Mouse (Mus musculus) ES-Bruce4 (cell line): ENCODE data around the gene Scamp2. TPM values are rescaled to one million over a fixed set of nuclear protein-coding genes. Genes with fewer than 3 reads are reported as not detected.

Experiments used
- H3K27ac ChIP-seq: 2 replicates; pipeline ENCODE4 v1.5.1; 2012; ENCODE audit warnings: low read length, inconsistent platforms; ENCODE audit not compliant: insufficient read depth
- H3K27me3 ChIP-seq: 2 replicates; pipeline ENCODE4 v1.6.1; 2012; ENCODE audit warnings: mild to moderate bottlenecking, low read length, inconsistent platforms; ENCODE audit not compliant: control insufficient read depth, poor library complexity, insufficient read depth, severe bottlenecking
- H3K36me3 ChIP-seq: 2 replicates; pipeline ENCODE4 v1.6.1; 2012; ENCODE audit warnings: inconsistent platforms, mild to moderate bottlenecking, low read length, moderate library complexity; ENCODE audit not compliant: control insufficient read depth, poor library complexity, insufficient read depth, severe bottlenecking
- H3K4me1 ChIP-seq: one replicate; pipeline ENCODE4 v1.8.1; 2011; ENCODE audit warnings: low read length; ENCODE audit not compliant: control insufficient read depth, insufficient read depth
- H3K4me3 ChIP-seq: 2 replicates; pipeline ENCODE4 v1.5.1; 2011; ENCODE audit warnings: low read depth, mild to moderate bottlenecking, low read length
- H3K9ac ChIP-seq: 2 replicates; pipeline ENCODE4 v1.6.1; 2012; ENCODE audit warnings: low read depth, mild to moderate bottlenecking, inconsistent platforms; ENCODE audit not compliant: poor library complexity, severe bottlenecking
- H3K9me3 ChIP-seq: replicated peaks from 2 replicates; pipeline ENCODE4 v1.6.1; 2012; ENCODE audit warnings: mild to moderate bottlenecking, low read length, inconsistent platforms; ENCODE audit not compliant: control insufficient read depth, poor library complexity, insufficient read depth, severe bottlenecking
- CTCF ChIP-seq: IDR thresholded peaks from one replicate; pipeline ENCODE4 v1.8.1; 2011; ENCODE audit warnings: low read depth, low read length
- EP300 ChIP-seq: IDR thresholded peaks from 2 replicates; pipeline ENCODE4 v1.6.1; 2011; ENCODE audit warnings: low read depth, low read length; ENCODE audit not compliant: insufficient read depth
- POLR2A ChIP-seq: IDR thresholded peaks from one replicate; pipeline ENCODE4 v1.8.1; 2011; ENCODE audit warnings: low read length; ENCODE audit not compliant: insufficient read depth
- polyA plus RNA-seq: library from polyadenylated mRNA; stranded (reverse); fragments of >200 nt; gene quantifications from 2 replicates; pipeline ENCODE4 v1.2.4, GENCODE M21; 2011; ENCODE audit warnings: low read depth; ENCODE audit not compliant: missing spikeins, insufficient read depth, insufficient read length

Gene Scamp2
- 26.6 and 31.0 TPM in 2 replicates for polyA plus RNA-seq

DNA sequence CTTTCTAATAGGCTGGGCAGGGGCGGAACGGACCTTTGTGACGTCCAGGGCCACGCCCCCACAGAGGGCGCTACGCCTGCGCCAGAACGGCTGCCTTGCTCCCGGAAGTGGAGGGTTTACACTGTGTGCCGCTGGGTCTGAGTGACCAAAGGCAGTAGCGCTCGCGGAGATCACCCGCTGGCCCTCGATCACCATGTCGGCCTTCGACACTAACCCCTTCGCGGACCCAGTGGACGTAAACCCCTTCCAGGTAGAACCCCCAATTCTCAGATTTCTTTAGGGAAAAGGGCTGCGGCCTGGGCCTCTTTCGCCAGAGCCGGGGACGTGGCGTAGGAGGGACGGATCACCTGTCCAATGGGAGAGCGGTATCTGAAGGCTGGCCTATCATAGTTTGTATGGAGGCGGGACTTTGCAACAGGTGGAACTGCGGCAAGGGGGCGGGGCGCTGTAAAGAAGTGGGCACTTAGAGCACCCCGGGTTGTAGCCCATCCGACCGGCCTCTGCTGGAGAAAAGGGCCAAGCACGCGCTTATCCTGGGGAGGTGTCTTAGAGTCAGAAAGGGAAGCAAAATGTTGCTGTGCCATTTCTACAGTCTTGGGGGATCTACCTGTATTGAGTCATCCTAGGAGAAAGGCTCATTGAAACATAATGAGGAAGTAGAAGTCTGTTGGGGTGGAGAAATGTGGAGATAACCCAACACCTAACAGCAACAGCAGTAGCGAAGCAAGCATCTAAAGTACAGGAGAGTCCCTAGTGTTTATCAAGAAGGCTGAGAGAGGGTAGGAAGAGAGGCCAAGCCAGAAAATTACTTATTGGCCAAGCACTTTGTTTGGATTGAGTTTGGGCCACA is at the start of gene Scamp2:
Gene Scamp2, plus strand, starts transcription at position 83 of the 850 bp plus-strand sequence.
- H3K27ac ChIP-seq: no peak within 1 kb of the TSS
- TF ChIP-seq POLR2A (peak; percentile 64), CTCF (no peak), EP300 (0 out of 2 replicates have a peak, but pooled peaks have one; percentile 43)
- H3K27me3 ChIP-seq: no peaks in the 10 kb centered on the region
- peak within 1 kb of the TSS; percentile 46 for H3K9ac ChIP-seq
- H3K36me3 ChIP-seq: no peaks in the 10 kb centered on the region
- H3K4me3 ChIP-seq: peak within 1 kb of the TSS; percentile 86
- H3K9me3 ChIP-seq: no peaks in the 10 kb centered on the region
- H3K4me1 ChIP-seq: no peaks in the 10 kb centered on the region

DNA sequence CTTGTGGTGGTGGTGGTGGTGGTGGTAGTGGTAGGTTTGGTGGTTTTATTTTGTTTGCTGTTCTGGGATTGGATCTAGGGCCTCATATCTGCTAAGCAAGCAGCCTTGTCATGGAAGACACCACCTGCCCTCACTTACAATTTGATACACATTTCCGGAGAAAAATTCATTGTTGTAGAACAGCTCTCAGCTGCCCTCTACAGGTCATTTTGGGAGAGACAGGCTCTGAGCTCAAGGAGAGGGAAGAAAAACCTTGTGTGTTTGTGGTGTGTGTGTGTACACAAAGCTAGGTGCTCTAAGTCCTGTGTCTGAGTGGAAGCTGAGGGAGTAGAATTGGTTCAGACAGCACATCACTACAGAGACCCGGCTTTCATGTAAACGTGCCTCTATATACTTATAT is 43.6 kb upstream of the Scamp2 start:
- Histone ChIP-seq H3K4me1 (no peaks in the 10 kb centered on the region), H3K4me3 (no peak overlapping the region), H3K9ac (no peak overlapping the region), H3K36me3 (no peaks in the 10 kb centered on the region), H3K27me3 (no peaks in the 10 kb centered on the region), H3K9me3 (no peaks in the 10 kb centered on the region), H3K27ac (no peak overlapping the region)
- no peak for TF ChIP-seq POLR2A

DNA sequence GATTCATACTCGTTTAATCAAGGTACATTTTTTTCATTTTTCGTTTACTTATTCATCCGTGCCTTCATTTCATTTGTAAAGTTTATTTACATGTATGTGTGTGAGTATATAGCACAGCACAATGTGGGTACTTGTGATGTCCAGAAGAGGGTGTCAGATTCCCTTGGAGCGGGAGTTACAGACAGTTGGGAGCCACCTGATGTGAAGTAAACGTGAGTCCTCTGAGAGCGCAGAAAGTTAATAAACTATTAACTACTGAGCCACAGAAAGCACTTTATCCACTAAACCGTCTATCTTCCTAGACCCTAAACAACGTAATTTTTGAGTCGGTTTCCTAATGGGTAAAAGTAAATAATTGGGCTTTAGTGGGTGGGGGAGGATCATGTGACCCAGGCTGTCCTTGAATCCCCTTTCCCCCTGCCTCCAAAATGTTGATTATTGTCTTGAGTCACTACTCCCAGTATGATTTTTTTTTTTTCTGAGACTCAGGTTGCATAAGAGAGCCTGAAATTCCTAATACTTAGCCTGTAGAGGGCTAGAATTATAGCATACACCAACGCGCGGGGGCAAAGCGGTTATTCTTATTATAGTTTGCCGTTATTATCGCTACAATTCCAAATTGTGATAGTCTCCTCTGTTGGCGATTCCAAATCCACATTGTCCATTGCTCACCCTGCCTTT is 40.2 kb upstream of the Scamp2 start:
- Histone ChIP-seq H3K4me1 (peaks cover 3% of the 10 kb centered on the region), H3K27me3 (no peaks in the 10 kb centered on the region), H3K36me3 (no peaks in the 10 kb centered on the region), H3K27ac (peak overlapping the region; percentile 59; the same call in 1 of the 2 replicates), H3K4me3 (peak overlapping the region; percentile 94), H3K9me3 (no peaks in the 10 kb centered on the region), H3K9ac (peak overlapping the region; percentile 86)
- TF ChIP-seq EP300: no peak
- no peak for TF ChIP-seq CTCF
- TF ChIP-seq POLR2A: no peak

DNA sequence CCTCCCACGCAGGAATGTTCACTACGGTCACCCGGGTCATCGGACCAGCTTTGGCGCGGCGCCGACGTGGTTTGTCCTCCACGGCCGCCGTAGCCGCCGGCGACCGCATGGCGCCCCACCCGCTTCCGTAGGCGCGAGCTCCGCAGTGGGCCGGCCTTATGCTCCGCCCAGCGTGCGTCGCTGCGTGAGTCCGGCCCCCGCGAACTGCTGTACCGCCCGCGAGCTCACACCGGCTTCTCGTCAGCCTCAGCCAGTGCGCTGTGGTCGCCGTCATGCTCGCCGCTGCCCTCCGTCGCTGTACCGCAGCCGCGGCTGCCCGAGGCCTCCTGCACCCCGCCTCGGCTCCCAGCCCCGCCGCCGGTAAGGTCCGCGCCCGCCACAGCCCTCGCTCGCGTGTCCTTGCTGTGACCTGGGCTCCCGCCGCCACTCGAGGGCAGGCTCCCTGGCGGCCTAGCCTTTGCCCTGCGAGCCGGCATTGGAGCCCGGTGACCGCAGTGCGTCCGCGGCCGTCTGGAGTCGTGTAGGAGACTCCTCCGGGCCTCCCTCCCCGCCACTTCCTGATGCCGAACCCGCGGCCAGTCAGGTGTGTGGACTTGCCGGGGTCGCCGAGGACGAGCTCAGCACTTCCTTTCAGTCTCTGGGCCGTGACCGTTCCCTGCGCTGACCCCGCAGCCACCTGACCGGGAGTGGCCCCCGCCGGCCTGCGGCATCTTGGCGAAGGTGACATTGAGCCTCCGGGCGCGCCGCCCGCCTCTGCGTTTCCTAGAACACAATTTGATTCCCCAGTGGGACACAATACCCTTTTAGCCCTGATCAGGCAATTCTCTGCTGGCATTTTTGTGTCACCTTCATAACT is 39.5 kb upstream of the Scamp2 start, which contains the start of gene Cox5a:
Gene Cox5a, plus strand, starts transcription at position 219 of the 856 bp plus-strand sequence.
- Histone ChIP-seq H3K9me3 (no peaks in the 10 kb centered on the region), H3K36me3 (peaks cover 5% of the 10 kb centered on the region; the same call in 1 of the 2 replicates), H3K9ac (peak within 1 kb of the TSS; percentile 86), H3K27ac (peak within 1 kb of the TSS; percentile 61), H3K27me3 (no peaks in the 10 kb centered on the region), H3K4me1 (peaks cover 3% of the 10 kb centered on the region), H3K4me3 (peak within 1 kb of the TSS; percentile 96)
- peak; percentile 84 for TF ChIP-seq POLR2A
- TF ChIP-seq EP300: peak; percentile 52; the same call in 1 of the 2 replicates
- no peak for TF ChIP-seq CTCF

DNA sequence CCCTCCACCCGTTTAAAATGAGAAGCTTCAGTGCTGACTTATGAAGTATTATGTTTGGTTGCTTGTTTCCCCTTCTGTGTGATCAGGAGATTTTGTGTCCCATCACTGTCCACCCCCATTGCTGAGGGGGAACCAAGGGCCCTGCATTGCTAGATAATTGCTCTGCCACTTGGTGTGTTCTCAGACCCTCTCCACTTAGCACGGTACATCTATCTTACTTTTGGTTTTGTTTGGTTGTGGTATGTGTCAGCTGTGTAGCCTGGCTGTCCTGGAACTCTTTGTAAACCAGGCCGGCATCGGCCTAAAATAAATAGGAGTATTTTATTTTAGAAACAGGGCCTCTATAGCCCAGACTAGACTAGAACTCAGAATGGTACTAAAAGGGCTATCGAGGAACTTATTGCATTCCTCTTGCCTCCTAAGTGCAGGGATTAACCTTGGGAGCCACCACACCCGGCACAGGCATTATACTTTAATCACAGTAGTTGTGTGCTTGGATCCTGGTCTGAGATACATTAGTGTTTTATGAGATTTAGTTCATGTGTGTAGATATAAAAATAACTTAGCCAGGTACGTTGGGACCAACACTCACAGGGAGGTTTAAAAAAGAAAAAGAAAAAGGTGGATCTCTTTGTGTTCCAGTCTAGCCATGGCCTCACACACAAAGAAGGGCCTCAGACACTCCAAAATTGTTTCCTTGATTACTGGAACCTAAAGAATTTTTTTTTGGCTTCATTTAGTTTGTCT is 38.5 kb upstream of the Scamp2 start:
- Histone ChIP-seq H3K36me3 (peaks cover 5% of the 10 kb centered on the region), H3K9me3 (no peaks in the 10 kb centered on the region), H3K27ac (peak overlapping the region; percentile 61), H3K9ac (peak overlapping the region; percentile 86), H3K27me3 (no peaks in the 10 kb centered on the region), H3K4me3 (peak overlapping the region; percentile 96), H3K4me1 (peaks cover 3% of the 10 kb centered on the region)
- TF ChIP-seq CTCF: no peak
- TF ChIP-seq EP300: no peak
- TF ChIP-seq POLR2A: no peak
